Mouse (Mus musculus) kidney, adult 8-10 months (tissue): ENCODE measurements at regions not wholly inside any gene's neighbourhood (a gene's known extent, or its start where the extent isn't known, plus 50 kb on each side); places are given as distances from the start of the nearest gene placed in this dataset.
A peak's percentile ranks its signal among the peaks of the same experiment; 100 is the strongest.

Experiments
- DNase-seq, 2 experiments: peaks; one replicate each; pipeline ENCODE4 v3.0.0; 2022

- DNase-seq = peak; percentile 64 to 65
Observed at GRCm38 (mm10) chr17:47174748-47175215, 164.4 kb upstream of the Ubr2 start.

- no peak for DNase-seq
Observed at GRCm38 (mm10) chr17:47171801-47172200, 161.4 kb upstream of the Ubr2 start.

GRCm38 (mm10) chr17:47170978-47171593 lies 160.7 kb upstream of the Ubr2 start:
- DNase-seq = no peak

DNA sequence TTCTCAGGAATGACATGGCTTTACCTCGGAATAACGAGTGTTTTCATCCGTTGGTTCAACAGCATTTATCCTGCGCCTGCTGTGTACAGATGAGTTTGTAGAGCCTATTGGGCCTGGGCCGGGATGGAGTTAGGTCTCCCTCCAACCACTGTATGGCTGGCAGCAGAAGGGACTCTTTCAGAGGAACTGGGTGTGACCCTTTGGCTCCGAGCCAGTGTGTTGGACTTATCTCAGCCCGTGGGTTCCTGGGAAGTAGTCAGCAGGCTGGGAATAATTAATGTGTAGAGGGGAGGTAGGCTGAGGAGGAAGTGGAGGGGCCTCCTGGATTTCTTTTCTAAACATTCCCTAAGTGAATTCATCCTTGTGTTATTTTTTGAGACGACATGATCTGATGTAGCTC lies 157.7 kb upstream of the Ubr2 start:
- peak; percentile 32 to 41 for DNase-seq

GRCm38 (mm10) chr17:47163677-47164340 lies 153.5 kb upstream of the Ubr2 start:
- no peak for DNase-seq

- DNase-seq = no peak
Observed at GRCm38 (mm10) chr17:47162459-47162858, 152.1 kb upstream of the Ubr2 start.

- DNase-seq = no peak
Observed at GRCm38 (mm10) chr17:47156237-47156636, 145.9 kb upstream of the Ubr2 start.

- DNase-seq = no peak
Observed at GRCm38 (mm10) chr17:47151557-47152278, 141.4 kb upstream of the Ubr2 start.

- no peak for DNase-seq
Observed at GRCm38 (mm10) chr17:47151193-47151556, 140.8 kb upstream of the Ubr2 start.

GRCm38 (mm10) chr17:47150636-47151035 lies 140.3 kb upstream of the Ubr2 start:
- no peak for DNase-seq

DNA sequence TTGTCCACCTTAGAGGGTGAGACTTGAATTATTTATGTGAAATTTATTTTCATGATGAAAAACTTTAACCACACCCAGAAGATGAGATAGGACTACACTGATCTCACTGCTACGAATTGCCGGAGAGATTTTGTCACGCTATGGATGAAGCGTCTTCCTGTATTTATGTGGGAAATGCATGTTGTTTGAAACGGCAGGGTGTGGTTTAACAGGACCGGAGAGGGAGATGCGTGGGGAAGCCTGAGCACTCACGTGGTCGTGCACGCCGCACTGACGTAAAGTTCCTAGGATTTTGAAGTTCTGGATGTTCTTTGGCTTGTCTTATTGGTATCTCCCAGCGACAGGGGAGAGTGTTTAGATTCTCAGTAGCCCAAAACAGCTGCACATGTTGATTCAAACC lies 139.3 kb upstream of the Ubr2 start:
- no peak for DNase-seq

DNA sequence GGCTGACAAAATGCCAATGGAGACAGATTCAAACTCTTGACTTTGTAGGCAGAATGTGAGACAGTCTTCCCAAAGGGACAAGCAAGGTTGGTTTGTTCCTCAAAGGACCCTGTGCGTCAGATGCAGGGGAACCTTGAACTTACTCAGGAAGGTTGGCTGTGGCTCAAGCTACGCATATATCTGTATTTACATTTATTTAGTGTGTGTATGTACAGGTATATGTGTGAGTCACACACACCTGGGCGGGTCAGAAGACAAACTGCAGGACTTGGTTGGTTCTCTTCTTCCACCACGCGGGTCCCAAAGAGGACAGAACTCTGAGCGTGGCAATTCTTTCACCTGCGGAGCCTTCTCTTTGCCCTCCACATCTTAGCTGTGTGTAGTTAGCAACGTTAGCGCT lies 138.8 kb upstream of the Ubr2 start:
- no peak for DNase-seq

GRCm38 (mm10) chr17:47146640-47147039 lies 136.3 kb upstream of the Ubr2 start:
- peak in 1 of 2 experiments; percentile 15 for DNase-seq

DNA sequence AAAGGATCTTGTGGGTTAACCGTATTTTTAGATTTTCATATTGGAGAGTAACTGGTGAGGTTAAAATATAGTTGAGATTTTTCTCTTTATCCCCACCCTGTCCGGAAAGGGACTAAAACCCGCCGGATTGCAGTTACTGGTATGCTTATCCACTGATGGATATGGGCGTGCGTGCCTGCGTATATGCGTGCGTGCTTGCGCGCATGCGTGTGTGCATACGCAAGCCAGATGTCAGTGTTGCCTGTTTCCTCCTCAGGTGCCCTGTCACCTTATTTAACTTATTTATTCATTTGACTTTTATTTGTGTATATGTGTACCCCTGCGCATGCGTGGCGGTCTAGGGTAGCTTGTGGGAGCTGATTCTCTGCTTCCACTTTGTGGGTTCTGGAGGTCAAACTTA lies 135.2 kb upstream of the Ubr2 start:
- no peak for DNase-seq

GRCm38 (mm10) chr17:47144996-47145395 lies 134.6 kb upstream of the Ubr2 start:
- no peak for DNase-seq

DNA sequence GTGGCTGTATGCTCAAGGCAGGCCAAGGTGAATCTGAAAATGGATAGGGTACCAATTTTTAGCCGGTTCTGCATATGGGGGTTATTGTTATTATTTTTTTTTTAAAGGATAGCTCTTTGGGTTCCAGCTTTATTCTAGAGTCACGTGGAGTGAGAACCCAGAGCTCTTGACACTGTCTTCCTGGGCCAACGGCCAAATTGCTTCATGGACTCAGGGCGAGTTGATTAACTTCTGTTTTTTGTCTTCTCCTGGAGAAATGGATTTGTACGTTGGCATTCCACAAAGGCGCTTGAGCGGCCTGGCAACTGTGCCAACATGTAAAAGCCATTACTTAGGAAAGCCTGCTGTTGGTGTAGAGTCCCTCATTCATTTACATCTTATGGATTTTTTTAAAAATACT lies 134.1 kb upstream of the Ubr2 start:
- DNase-seq = peak in 1 of 2 experiments; percentile 21

- no peak for DNase-seq
Observed at GRCm38 (mm10) chr17:47143898-47144297, 133.5 kb upstream of the Ubr2 start.

- DNase-seq = no peak
Observed at GRCm38 (mm10) chr17:47142885-47143284, 132.5 kb upstream of the Ubr2 start.

- no peak for DNase-seq
Observed at GRCm38 (mm10) chr17:47142276-47142675, 131.9 kb upstream of the Ubr2 start.

GRCm38 (mm10) chr17:47141843-47142215 lies 131.5 kb upstream of the Ubr2 start:
- DNase-seq = peak in 1 of 2 experiments; percentile 14

GRCm38 (mm10) chr17:47140969-47141842 lies 130.8 kb upstream of the Ubr2 start:
- peak; percentile 44 for DNase-seq

- peak in 1 of 2 experiments; percentile 17 for DNase-seq
Observed at GRCm38 (mm10) chr17:47140241-47140968, 130.0 kb upstream of the Ubr2 start.
